Mouse (Mus musculus): Measurements from ENCODE around the gene Lrch4.

DNA sequence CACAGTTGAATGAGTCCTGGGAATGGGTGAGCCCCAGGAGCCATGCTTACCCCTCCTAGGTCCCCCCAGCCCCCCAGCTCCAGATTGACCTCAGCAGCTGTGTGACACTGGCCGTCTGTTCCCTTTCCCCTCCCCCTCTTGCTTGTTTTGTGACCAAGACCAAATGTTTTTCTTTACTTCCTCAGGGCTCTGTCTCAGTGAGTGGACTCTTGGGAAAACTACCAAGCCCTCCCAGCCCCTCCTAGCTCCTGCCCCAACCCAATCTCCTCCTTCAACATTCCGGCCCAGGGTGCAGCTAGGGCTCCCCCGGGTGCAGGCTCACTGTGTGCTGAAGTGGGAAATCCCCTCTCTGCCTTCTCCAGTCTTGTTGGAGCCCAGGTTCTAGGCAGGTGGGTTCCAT, 1.7 kb downstream of the Lrch4 start:
- TF ChIP-seq CTCF (IDR thresholded peaks at IDR 0.05; ENCODE audit: control insufficient read depth, insufficient read depth, low read length), result no peak
- TF ChIP-seq POLR2A (IDR thresholded peaks at IDR 0.05; ENCODE audit: borderline replicate concordance, control insufficient read depth, low read depth, low read length), result no peak
